Mouse (Mus musculus) spleen, adult 2 months (tissue): ENCODE measurements around the gene Capn11.

Source experiments
- CTCF ChIP-seq: fragments of 200-500 bp; IDR thresholded peaks from 2 replicates; pipeline ENCODE4 v1.5.1; 2011; ENCODE audit warnings: mild to moderate bottlenecking, inconsistent platforms; ENCODE audit not compliant: insufficient read depth, insufficient read length, insufficient replicate concordance; ENCODE audit errors: extremely low read depth
- POLR2A ChIP-seq: fragments of 200-500 bp; IDR thresholded peaks from 2 replicates; pipeline ENCODE4 v1.6.1; 2011; ENCODE audit warnings: low read depth, low read length, inconsistent platforms

- TF ChIP-seq CTCF (no peak), POLR2A (no peak)
Observed at GRCm38 (mm10) chr17:45695227-45696120, 36.3 kb upstream of the Capn11 start.
